Mouse (Mus musculus): ENCODE measurements around the gene Ptgis. TPM values are rescaled to one million over a fixed set of nuclear protein-coding genes. Genes with fewer than 3 reads are reported as not detected.
A peak's percentile ranks its signal among the peaks of the same experiment; 100 is the strongest.
"Not testable (repeated sequence)": the region's sequence is repeated elsewhere in the genome, so short reads cannot be mapped to it uniquely, and the experiment has no call there.

Ptgis gene
- total and polyA plus RNA-seq, 3 experiments = 16.3 to 32.1 (median 17.7) TPM

- no peaks in the 10 kb centered on the region for H3K27me3 ChIP-seq (ENCODE audit: control insufficient read depth, insufficient read depth, low read length)
- H3K79me2 ChIP-seq (replicated peaks; ENCODE audit: control insufficient read depth, insufficient read depth, low read length) = no peaks in the 10 kb centered on the region
- H3K4me1 ChIP-seq (ENCODE audit: control insufficient read depth, insufficient read depth, low read length) = peaks cover 4% of the 10 kb centered on the region
- peak in 1 of 2 experiments; percentile 38 for DNase-seq
- peak overlapping the region; percentile 64 for H3K27ac ChIP-seq
- H3K4me3 ChIP-seq = no peak overlapping the region
- H3K9ac ChIP-seq (ENCODE audit: low read depth, low read length) = no peak overlapping the region
- intact Hi-C loops (cut with DNase I) = no loop called here
- WGBS = 24% methylated on average over 3 of the region's 3 CpGs
- H3K36me3 ChIP-seq (ENCODE audit: control insufficient read depth, insufficient read depth, low read length) = no peaks in the 10 kb centered on the region
- no peak for TF ChIP-seq EP300 (IDR thresholded peaks at IDR 0.05; ENCODE audit: insufficient read depth, low read depth, low read length)
- TF ChIP-seq POLR2A (IDR thresholded peaks at IDR 0.05; ENCODE audit: insufficient read depth, low read depth, low read length) = no peak
- TF ChIP-seq CTCF (IDR thresholded peaks at IDR 0.05) = no peak
Measured at GRCm38 (mm10) chr2:167208984-167209383, 31.4 kb downstream of the Ptgis start.

GRCm38 (mm10) chr2:167205918-167206629, 34.3 kb downstream of the Ptgis start:
- Histone ChIP-seq H3K27ac (no peak overlapping the region), H3K9ac (ENCODE audit: low read depth, low read length) (no peak overlapping the region), H3K36me3 (ENCODE audit: control insufficient read depth, insufficient read depth, low read length) (no peaks in the 10 kb centered on the region), H3K79me2 (replicated peaks; ENCODE audit: control insufficient read depth, insufficient read depth, low read length) (no peaks in the 10 kb centered on the region), H3K4me3 (no peak overlapping the region), H3K27me3 (ENCODE audit: control insufficient read depth, insufficient read depth, low read length) (no peaks in the 10 kb centered on the region), H3K4me1 (ENCODE audit: control insufficient read depth, insufficient read depth, low read length) (peaks cover 4% of the 10 kb centered on the region)
- no peak for DNase-seq
- intact Hi-C loops (cut with DNase I) = no loop called here
- TF ChIP-seq EP300 (IDR thresholded peaks at IDR 0.05; ENCODE audit: insufficient read depth, low read depth, low read length) = no peak
- WGBS = 81% methylated on average over 18 of the region's 18 CpGs

DNA sequence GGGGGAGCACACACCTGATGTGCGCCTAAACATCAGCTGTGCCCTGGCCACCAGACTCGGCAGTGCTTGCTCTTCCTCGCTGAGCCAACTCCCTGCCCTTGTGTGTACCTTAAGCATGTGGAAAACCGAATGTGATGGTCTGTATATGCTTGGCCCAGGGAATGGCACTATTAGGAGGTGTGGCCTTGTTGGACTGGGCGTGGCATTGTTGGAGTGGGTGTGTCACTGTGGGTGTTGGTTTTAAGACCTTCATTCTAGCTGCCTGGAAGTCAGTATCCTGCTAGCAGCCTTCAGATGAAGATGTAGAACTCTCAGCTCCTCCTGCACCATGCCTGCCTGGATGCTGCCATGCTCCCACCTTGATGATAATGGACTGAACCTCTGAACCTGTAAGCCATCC, 35.7 kb downstream of the Ptgis start:
- DNase-seq; H3K4me1 ChIP-seq (ENCODE audit: control insufficient read depth, insufficient read depth, low read length); H3K27me3 ChIP-seq (ENCODE audit: control insufficient read depth, insufficient read depth, low read length); intact Hi-C loops (cut with DNase I); H3K36me3 ChIP-seq (ENCODE audit: control insufficient read depth, insufficient read depth, low read length); H3K9ac ChIP-seq (ENCODE audit: low read depth, low read length); H3K4me3 ChIP-seq; H3K27ac ChIP-seq; H3K79me2 ChIP-seq (replicated peaks; ENCODE audit: control insufficient read depth, insufficient read depth, low read length): not testable (repeated sequence)
- WGBS = 82% methylated on average over 5 of the region's 5 CpGs

- WGBS = 77% methylated on average over 7 of the region's 7 CpGs
- intact Hi-C loops (cut with DNase I) = no loop called here
- no peaks in the 10 kb centered on the region; the same call in 1 of the 2 replicates for H3K4me1 ChIP-seq (ENCODE audit: control insufficient read depth, insufficient read depth, low read length)
- no peak for DNase-seq
- H3K27ac ChIP-seq = no peak overlapping the region
- H3K79me2 ChIP-seq (replicated peaks; ENCODE audit: control insufficient read depth, insufficient read depth, low read length) = no peaks in the 10 kb centered on the region
- H3K9ac ChIP-seq (ENCODE audit: low read depth, low read length) = no peak overlapping the region
- H3K27me3 ChIP-seq (ENCODE audit: control insufficient read depth, insufficient read depth, low read length) = no peaks in the 10 kb centered on the region
- peak; percentile 79 for TF ChIP-seq CTCF (IDR thresholded peaks at IDR 0.05)
- TF ChIP-seq EP300 (IDR thresholded peaks at IDR 0.05; ENCODE audit: insufficient read depth, low read depth, low read length) = no peak
- no peak overlapping the region for H3K4me3 ChIP-seq
- no peaks in the 10 kb centered on the region for H3K36me3 ChIP-seq (ENCODE audit: control insufficient read depth, insufficient read depth, low read length)
Measured at GRCm38 (mm10) chr2:167203505-167204166, 36.8 kb downstream of the Ptgis start.

- H3K79me2 ChIP-seq (replicated peaks; ENCODE audit: control insufficient read depth, insufficient read depth, low read length) = no peaks in the 10 kb centered on the region
- H3K36me3 ChIP-seq (ENCODE audit: control insufficient read depth, insufficient read depth, low read length) = no peaks in the 10 kb centered on the region
- no peak overlapping the region for H3K4me3 ChIP-seq
- no peak overlapping the region for H3K27ac ChIP-seq
- TF ChIP-seq CTCF (IDR thresholded peaks at IDR 0.05) = no peak
- no peak for TF ChIP-seq EP300 (IDR thresholded peaks at IDR 0.05; ENCODE audit: insufficient read depth, low read depth, low read length)
- no peak for TF ChIP-seq POLR2A (IDR thresholded peaks at IDR 0.05; ENCODE audit: insufficient read depth, low read depth, low read length)
- no peak for DNase-seq
- H3K9ac ChIP-seq (ENCODE audit: low read depth, low read length) = no peak overlapping the region
- intact Hi-C loops (cut with DNase I) = no loop called here
- no peaks in the 10 kb centered on the region for H3K27me3 ChIP-seq (ENCODE audit: control insufficient read depth, insufficient read depth, low read length)
- 53% methylated on average over 16 of the region's 16 CpGs for WGBS
- H3K4me1 ChIP-seq (ENCODE audit: control insufficient read depth, insufficient read depth, low read length) = peaks cover 3% of the 10 kb centered on the region; the same call in 1 of the 2 replicates
Measured at GRCm38 (mm10) chr2:167201463-167202291, 38.7 kb downstream of the Ptgis start.
